Mouse (Mus musculus) right cerebral cortex, postnatal 10 days (tissue): ENCODE measurements at regions not wholly inside any gene's neighbourhood (a gene's known extent, or its start where the extent isn't known, plus 50 kb on each side); places are given as distances from the start of the nearest gene placed in this dataset.

Experiments used
- DNase-seq, 2 experiments: peaks; one replicate each; pipeline ENCODE4 v3.0.0; 2021; ENCODE audit warnings: low spot score in 2 of 2

- no peak for DNase-seq
Observed at GRCm38 (mm10) chr2:67107274-67107673, 306.3 kb upstream of the Gm21830 start.

- DNase-seq: peak; percentile 16 to 17
Observed at GRCm38 (mm10) chr2:67089418-67089817, 304.7 kb upstream of the Scn7a start.

DNA sequence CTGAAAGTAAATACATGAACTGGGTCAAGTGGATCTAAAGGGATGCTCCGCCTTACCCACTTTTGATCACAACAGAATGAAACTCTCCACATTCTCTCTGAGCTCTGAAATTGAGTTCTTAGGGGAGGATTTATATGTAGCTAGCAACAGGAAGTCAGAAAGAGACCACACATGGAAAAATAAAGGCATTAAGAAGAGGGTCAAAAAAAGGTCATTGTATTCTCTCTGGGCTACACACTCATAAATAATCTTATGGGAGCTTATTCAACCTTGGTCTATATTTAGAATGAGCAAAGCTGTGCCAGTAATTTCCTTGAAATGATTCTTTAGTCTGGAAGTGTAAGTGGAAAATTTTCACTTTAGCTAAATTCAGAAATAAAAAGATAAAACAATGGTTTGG is 284.2 kb upstream of the Scn7a start:
- DNase-seq: no peak
